Mouse (Mus musculus): ENCODE results near the gene Nfu1. TPM values are rescaled to one million over a fixed set of nuclear protein-coding genes. Genes with fewer than 3 reads are reported as not detected.

Gene Nfu1
- total RNA-seq (2017), result 65.8 and 117 TPM in 2 replicates

DNA sequence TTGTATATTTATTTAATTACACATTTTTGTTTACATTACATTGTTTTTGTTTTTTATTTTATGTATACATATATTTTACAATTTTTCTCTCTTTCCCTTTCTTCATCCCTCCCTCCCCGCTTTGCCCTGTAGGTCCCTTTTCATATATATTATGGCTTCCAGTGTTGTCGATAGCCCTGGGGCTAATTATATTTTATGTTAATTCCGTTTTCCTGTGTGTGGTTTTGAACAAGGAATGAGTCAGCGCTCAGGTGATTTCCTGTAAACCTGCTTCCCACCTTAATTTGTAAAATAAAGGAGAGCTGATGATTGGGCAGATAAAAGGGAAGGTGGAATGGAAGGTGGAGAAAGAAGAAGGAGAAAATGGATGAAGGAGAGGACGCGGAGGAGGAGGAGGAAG is at the start of gene Nfu1:
TSS of gene Nfu1 (plus strand) at position 350 of the 400 bp plus-strand sequence.
- ATAC-seq (replicated peaks; ENCODE audit: low read depth, poor library complexity, severe bottlenecking), result no peak

- ATAC-seq (replicated peaks; ENCODE audit: low read depth, poor library complexity, severe bottlenecking), result no peak
Observed at GRCm38 (mm10) chr6:86963987-86964685, 44.9 kb upstream of the Nfu1 start.

- no peak for ATAC-seq (replicated peaks; ENCODE audit: low read depth, poor library complexity, severe bottlenecking)
Observed at GRCm38 (mm10) chr6:86967166-86967565, 41.9 kb upstream of the Nfu1 start.

DNA sequence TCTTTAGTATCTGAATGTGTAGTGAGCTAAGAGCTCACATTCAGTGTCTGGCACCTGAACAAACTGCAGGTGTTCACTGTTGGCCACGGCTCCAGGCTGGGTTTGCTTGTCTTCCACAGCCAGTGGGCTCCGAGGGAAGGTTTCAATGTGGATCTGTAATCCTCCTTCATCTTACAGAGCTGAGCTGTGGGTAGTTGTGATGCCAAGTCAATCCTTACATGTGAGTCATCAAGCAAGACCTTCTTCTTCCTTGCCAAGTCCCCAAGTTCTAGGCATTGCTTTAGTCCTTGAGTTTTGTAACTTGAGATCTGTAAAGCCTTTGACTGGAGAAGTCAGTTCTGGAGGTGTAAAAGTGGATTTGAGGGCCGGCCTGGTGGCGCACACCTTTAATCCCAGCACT is 35.1 kb upstream of the Nfu1 start:
- no peak for ATAC-seq (replicated peaks; ENCODE audit: low read depth, poor library complexity, severe bottlenecking)

GRCm38 (mm10) chr6:86978156-86978908 is 30.7 kb upstream of the Nfu1 start:
- ATAC-seq (replicated peaks; ENCODE audit: low read depth, poor library complexity, severe bottlenecking), result no peak

DNA sequence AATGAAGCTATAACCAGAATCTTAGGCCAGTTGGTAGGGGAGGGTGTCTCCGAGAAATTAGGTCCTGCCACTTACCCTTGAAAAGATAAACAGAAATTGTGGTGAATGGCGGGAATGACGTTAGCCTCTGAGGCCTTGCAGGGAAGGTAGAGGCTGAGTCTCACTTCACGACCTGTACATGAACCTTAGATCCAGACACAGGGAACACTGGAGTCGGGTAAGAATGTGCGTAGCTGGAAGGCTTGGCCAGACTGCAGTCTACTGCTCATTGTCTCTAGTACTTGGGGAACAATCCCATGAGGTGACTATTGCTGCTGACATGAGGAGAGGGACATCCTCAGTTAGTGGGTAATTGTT is 30.1 kb upstream of the Nfu1 start:
- ATAC-seq (replicated peaks; ENCODE audit: low read depth, poor library complexity, severe bottlenecking), result no peak

GRCm38 (mm10) chr6:86981206-86981605 is 27.8 kb upstream of the Nfu1 start:
- no peak for ATAC-seq (replicated peaks; ENCODE audit: low read depth, poor library complexity, severe bottlenecking)

GRCm38 (mm10) chr6:86985314-86986106 is 23.5 kb upstream of the Nfu1 start:
- ATAC-seq (replicated peaks; ENCODE audit: low read depth, poor library complexity, severe bottlenecking), result no peak

- no peak for ATAC-seq (replicated peaks; ENCODE audit: low read depth, poor library complexity, severe bottlenecking)
Observed at GRCm38 (mm10) chr6:86989576-86989975, 19.5 kb upstream of the Nfu1 start.

DNA sequence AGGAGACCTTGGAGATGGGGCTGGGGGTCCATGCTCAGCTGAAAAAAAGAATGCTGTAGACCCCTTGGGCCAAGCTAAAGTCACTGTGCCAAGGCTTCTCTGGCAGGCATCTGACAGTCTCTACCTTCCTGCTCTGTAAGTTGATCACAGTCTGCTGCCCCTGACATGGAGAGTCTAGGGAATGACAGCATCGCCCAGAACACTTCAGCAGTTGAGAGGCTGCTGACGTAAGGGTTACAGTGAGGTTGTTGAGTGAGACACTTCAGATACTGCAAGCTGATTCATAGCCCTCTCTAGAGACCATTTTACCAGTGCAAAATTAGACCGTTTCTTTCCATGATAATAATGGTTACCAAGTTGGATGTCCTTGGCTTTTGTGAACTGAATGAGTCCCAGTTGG is 18.0 kb upstream of the Nfu1 start:
- no peak for ATAC-seq (replicated peaks; ENCODE audit: low read depth, poor library complexity, severe bottlenecking)

GRCm38 (mm10) chr6:86992349-86992748 is 16.7 kb upstream of the Nfu1 start:
- no peak for ATAC-seq (replicated peaks; ENCODE audit: low read depth, poor library complexity, severe bottlenecking)

DNA sequence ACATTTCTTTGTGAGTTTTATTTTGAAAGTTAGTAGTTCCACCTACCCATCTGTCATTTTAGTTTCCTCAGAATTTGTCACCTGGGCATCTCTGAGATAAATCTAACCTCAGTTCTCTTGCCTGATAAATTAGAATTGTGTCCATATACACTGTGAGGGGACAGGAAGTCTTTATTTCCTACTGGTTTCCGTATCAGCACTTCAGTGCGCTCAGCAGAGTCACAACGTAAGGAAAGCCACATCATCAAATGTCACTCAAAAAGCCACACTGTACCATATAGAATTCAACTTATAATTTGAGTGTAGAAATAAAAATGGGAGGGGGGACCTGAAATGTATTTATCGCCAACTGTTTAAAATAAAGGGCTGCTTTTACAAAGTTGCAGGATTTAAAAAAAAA is 14.8 kb upstream of the Nfu1 start:
- peak; percentile 84 for ATAC-seq (replicated peaks; ENCODE audit: low read depth, poor library complexity, severe bottlenecking)

GRCm38 (mm10) chr6:86996629-86997307 is 12.3 kb upstream of the Nfu1 start:
- no peak for ATAC-seq (replicated peaks; ENCODE audit: low read depth, poor library complexity, severe bottlenecking)

DNA sequence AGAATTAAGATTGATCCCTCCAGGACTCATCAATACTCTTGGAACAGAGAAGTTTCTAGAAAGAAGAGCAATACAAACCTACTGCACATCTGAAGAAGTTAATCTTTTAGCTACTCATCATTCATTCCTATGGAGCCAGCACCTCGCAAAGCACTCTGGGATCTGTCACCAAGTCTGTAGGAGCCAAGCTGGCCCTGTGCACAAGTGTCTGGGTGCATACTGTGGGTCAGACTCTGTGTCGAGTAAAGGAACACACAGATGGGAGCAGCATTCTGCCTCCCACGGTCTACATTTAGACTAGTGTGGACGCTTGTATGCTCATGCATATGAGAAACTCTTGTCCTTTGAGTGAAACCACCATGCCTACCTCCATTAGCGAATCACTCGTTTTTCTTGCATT is 11.7 kb upstream of the Nfu1 start:
- ATAC-seq (replicated peaks; ENCODE audit: low read depth, poor library complexity, severe bottlenecking), result no peak

DNA sequence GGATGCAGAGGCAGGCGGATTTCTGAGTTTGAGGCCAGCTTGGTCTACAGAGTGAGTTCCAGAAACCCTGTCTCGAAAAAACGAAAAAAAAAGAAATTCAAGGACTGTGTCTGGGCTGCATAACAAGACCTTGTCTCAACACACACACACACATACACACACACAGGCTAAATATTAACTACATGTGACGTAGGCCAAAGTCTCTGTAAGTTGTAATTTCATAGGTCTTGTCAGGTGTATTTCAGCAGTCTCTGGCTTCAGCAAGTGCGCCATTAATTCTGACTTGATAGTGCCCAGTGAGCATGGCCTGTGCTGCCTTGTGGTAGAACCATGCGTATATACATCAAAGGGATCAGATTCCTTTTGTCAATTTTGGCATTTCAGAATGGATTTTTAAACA is 7.0 kb upstream of the Nfu1 start:
- ATAC-seq (replicated peaks; ENCODE audit: low read depth, poor library complexity, severe bottlenecking), result no peak

DNA sequence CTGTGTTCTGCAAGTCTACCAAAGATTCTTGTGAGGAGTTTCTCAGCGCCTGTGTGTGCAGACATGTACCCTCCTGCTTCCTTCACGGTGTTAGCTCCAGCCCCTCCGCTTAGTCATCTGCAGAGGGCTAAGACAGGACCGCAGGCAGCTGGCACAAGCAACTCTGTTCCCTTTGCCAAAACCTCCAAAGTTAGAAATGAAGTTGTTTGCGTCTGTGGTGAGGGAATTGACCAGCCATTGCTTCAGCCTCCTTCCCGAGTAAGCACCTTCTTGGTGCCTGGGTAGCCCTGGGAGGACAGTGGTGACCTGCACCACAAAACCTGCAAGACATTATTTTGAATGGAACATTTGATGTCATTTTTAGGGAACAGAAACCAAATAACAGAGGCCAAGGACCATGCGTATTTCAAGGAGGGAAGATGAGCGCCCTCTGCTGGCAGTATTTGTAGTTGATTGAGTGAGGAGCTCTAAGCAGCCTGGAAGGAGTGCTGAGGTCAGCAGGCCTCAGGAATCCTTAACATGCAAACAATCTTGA is 6.4 kb upstream of the Nfu1 start:
- ATAC-seq (replicated peaks; ENCODE audit: low read depth, poor library complexity, severe bottlenecking), result peak; percentile 94

GRCm38 (mm10) chr6:87004099-87004498 is 4.9 kb upstream of the Nfu1 start:
- no peak for ATAC-seq (replicated peaks; ENCODE audit: low read depth, poor library complexity, severe bottlenecking)

DNA sequence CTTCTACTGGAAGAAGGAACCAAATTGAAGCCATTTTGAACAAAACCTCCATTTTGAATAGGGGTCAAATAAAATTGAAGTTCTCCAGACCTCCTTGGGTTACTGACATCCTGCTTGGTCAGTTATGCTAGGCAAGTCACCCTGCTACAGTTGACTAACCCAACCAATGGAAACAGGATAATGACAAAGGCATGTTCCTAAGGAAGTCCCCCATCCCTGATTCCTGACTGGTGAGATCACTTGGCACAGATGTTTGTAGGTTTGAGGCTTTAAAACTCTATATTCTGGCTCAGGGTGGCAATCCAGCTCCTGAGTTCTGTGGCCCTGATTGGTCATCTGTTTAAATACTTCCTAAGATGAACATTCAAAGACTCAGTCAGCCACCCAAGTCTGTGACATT is 3.5 kb upstream of the Nfu1 start:
- no peak for ATAC-seq (replicated peaks; ENCODE audit: low read depth, poor library complexity, severe bottlenecking)

GRCm38 (mm10) chr6:87009692-87010328 is 774 bp downstream of the Nfu1 start:
- peak; percentile 98 for ATAC-seq (replicated peaks; ENCODE audit: low read depth, poor library complexity, severe bottlenecking)

DNA sequence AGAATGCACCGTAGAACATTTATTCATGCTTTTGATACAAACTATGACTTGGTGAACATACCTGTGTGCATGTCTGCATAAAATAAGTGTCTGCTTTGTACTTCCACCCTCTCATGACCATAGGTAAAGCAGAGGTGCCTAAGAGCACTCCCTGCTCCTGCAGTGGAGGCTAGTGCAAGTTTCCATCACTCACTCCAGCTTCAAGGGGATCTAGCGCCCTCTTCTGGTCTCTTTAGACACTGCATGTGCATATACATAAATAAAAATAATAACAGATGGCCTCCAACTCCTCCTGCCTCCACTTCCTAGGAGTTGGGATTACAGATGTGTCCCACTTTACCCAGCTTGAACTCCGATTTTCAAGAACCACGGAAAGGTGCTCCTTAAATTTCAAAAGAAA is 7.9 kb downstream of the Nfu1 start:
- ATAC-seq (replicated peaks; ENCODE audit: low read depth, poor library complexity, severe bottlenecking), result peak; percentile 87

Measured in common myeloid progenitor, adult 5-6 weeks (primary cell).